Mouse (Mus musculus) liver, postnatal 0 days (tissue): Measurements from ENCODE around the gene Tab1.

Source experiments
- CTCF ChIP-seq: sonication (generic); IDR thresholded peaks from 2 replicates; pipeline ENCODE4 v1.5.1; 2016; ENCODE audit warnings: antibody characterized with exemption, low read depth
- EP300 ChIP-seq: IDR thresholded peaks from 2 replicates; pipeline ENCODE4 v1.6.1; 2016; ENCODE audit warnings: antibody characterized with exemption, low read depth, mild to moderate bottlenecking

GRCm38 (mm10) chr15:80146153-80146552 lies 13.2 kb downstream of the Tab1 start:
- TF ChIP-seq CTCF (no peak), EP300 (no peak)
